Mouse (Mus musculus) ES-Bruce4 (cell line): Measurements from ENCODE around the gene Frem2.

Experiments used
- CTCF ChIP-seq: IDR thresholded peaks from one replicate; pipeline ENCODE4 v1.8.1; 2011; ENCODE audit warnings: low read depth, low read length
- EP300 ChIP-seq: IDR thresholded peaks from 2 replicates; pipeline ENCODE4 v1.6.1; 2011; ENCODE audit warnings: low read depth, low read length; ENCODE audit not compliant: insufficient read depth
- POLR2A ChIP-seq: IDR thresholded peaks from one replicate; pipeline ENCODE4 v1.8.1; 2011; ENCODE audit warnings: low read length; ENCODE audit not compliant: insufficient read depth

DNA sequence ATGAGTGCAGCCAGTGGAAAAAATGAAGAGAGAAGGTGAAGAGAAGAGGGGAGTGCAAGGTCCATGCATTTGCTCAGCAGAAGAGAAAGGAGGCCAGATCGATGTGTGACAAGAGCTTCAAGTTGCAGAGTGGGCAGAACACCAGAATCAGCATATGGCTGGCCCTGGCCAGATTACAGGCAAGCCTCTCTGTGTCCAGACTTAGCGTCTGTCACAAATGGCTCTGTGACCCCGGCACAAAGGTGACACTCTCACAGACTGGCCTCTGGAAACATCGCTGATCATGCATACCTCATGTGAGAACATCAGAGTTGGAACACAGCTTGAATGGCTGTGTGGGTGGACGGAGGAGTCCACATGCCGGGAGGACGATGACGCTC, 46.0 kb upstream of the Frem2 start:
- TF ChIP-seq CTCF (no peak), POLR2A (no peak), EP300 (no peak)
